Mouse (Mus musculus) midbrain, embryonic 16.5 days (tissue): Measurements from ENCODE around the gene Cog2. TPM values are rescaled to one million over a fixed set of nuclear protein-coding genes. Genes with fewer than 3 reads are reported as not detected.

Experiments
- ATAC-seq: fragments of 200-750 bp; cut with Nextera tagmentation; 2 replicates; pipeline ENCODE4 v1.8.0; 2017; ENCODE audit warnings: moderate TSS enrichment
- H3K27ac ChIP-seq: fragments of 300-500 bp; sonication (generic); 2 replicates; pipeline ENCODE4 v1.5.1; 2014; ENCODE audit warnings: mild to moderate bottlenecking, low read length, mixed read lengths
- H3K27me3 ChIP-seq: fragments of 300-500 bp; sonication (generic); 2 replicates; pipeline ENCODE4 v1.6.1; 2014; ENCODE audit warnings: low read depth, low read length, mixed read lengths; ENCODE audit not compliant: control insufficient read depth, insufficient read depth
- H3K36me3 ChIP-seq: fragments of 300-500 bp; sonication (generic); 2 replicates; pipeline ENCODE4 v1.6.1; 2014; ENCODE audit warnings: mild to moderate bottlenecking, low read length, moderate library complexity, mixed read lengths; ENCODE audit not compliant: control insufficient read depth, insufficient read depth
- H3K4me1 ChIP-seq: fragments of 300-500 bp; sonication (generic); 2 replicates; pipeline ENCODE4 v1.6.1; 2014; ENCODE audit warnings: mild to moderate bottlenecking, low read length, mixed read lengths; ENCODE audit not compliant: control insufficient read depth, insufficient read depth
- H3K4me2 ChIP-seq: fragments of 300-500 bp; sonication (generic); 2 replicates; pipeline ENCODE4 v1.6.1; 2014; ENCODE audit warnings: mild to moderate bottlenecking, low read length, mixed read lengths
- H3K4me3 ChIP-seq: fragments of 300-500 bp; sonication (generic); 2 replicates; pipeline ENCODE4 v1.5.1; 2014; ENCODE audit warnings: low read depth, mild to moderate bottlenecking, low read length, moderate library complexity, mixed read lengths
- H3K9ac ChIP-seq: fragments of 300-500 bp; sonication (generic); 2 replicates; pipeline ENCODE4 v1.6.1; 2014; ENCODE audit warnings: low read depth, low read length, mixed read lengths
- H3K9me3 ChIP-seq: fragments of 300-500 bp; sonication (generic); replicated peaks from 2 replicates; pipeline ENCODE4 v1.6.1; 2014; ENCODE audit warnings: mild to moderate bottlenecking, low read length, mixed read lengths; ENCODE audit not compliant: control insufficient read depth, poor library complexity, severe bottlenecking
- WGBS: fragments of 180-500 bp; shearing (Covaris S2); extraction: QIAGEN DNeasy Blood & Tissue Kit; methylation state at CpG from one replicate; pipeline ENCODE4 v1.1.7; 2014; 5-methylcytosine and 5-hydroxymethylcytosine counted together
- polyA plus RNA-seq: library from polyadenylated mRNA; unstranded; fragments of >200 nt; fragmentation: Nextera tagmentation; extraction: Ambion mirVana; gene quantifications from 2 replicates; pipeline ENCODE4 v1.2.1, GENCODE M21; 2015

Cog2 gene
- polyA plus RNA-seq, 1 experiment from 2014 or later, result 33.0 TPM

DNA sequence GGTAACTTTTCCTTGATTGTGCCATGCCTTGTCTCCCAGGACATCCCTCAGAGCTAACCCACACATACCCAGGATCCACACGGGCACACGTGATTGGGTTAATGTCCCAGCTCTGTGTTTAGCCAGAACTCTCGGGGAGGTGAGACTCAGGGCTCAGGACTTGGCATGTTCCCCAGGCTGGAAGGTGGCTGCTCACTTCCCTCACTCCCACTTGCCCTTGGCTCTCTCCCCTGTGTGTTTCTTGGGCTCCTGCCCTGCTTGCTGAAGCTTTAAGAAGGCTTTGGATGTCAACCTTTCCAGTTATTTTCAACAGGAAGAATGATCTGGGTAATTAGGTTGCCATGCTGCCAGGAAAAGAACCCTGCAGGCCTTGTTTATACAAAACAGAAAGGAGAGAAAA is 26.2 kb upstream of the Cog2 start:
- no peaks in the 10 kb centered on the region for H3K4me1 ChIP-seq
- no peak overlapping the region for H3K9ac ChIP-seq
- no peak overlapping the region for H3K4me2 ChIP-seq
- H3K27ac ChIP-seq, result no peak overlapping the region
- WGBS, result 77% methylated on average over 3 of the region's 3 CpGs
- H3K9me3 ChIP-seq, result no peaks in the 10 kb centered on the region
- H3K27me3 ChIP-seq, result no peaks in the 10 kb centered on the region
- H3K36me3 ChIP-seq, result no peaks in the 10 kb centered on the region
- no peak overlapping the region for H3K4me3 ChIP-seq
- no peak for ATAC-seq

DNA sequence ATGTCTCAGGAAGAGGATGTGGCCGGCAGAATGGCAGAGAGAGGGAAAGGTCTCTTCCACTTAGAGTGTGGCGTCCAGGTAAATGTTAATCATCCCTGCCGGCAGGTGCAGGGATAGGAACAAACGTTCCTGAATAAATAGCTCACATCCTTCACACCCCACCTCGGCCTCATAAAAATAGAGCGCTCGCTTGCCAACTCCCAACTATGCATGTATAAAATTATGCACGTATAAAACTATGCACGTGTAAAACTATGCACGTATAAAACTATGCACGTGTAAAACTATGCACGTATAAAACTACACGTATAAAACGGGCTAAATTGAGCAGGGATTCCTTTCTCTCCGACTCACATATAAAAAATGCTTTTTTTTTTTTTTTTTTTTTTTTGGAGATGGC is 25.6 kb upstream of the Cog2 start:
- no peaks in the 10 kb centered on the region for H3K9me3 ChIP-seq
- H3K4me2 ChIP-seq, result no peak overlapping the region
- H3K4me1 ChIP-seq, result no peaks in the 10 kb centered on the region
- no peak overlapping the region for H3K9ac ChIP-seq
- no peak overlapping the region for H3K4me3 ChIP-seq
- WGBS, result 90% methylated on average over 15 of the region's 15 CpGs
- no peak for ATAC-seq
- H3K27me3 ChIP-seq, result no peaks in the 10 kb centered on the region
- no peaks in the 10 kb centered on the region for H3K36me3 ChIP-seq
- no peak overlapping the region for H3K27ac ChIP-seq

DNA sequence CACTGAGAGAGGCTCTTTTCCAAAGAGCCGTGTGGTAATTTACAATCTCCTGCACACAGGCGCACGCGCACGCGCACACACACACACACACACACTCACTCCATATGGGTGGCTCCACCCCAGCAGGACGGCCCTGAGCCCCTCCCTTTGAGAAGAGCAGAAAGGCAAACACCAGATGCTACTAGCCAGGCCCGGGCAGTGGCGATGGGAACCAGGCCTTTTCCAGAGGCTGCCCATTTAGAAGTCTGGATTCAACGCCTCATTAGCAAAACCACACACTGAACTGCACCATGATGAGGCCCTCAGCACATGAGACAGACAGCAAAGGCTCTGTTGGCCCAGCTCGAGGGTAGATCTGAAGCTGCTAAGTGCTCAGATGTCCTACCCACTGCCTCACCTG is 24.9 kb upstream of the Cog2 start:
- Histone ChIP-seq H3K36me3 (no peaks in the 10 kb centered on the region), H3K27me3 (no peaks in the 10 kb centered on the region), H3K9ac (no peak overlapping the region), H3K4me1 (no peaks in the 10 kb centered on the region), H3K4me3 (no peak overlapping the region), H3K4me2 (no peak overlapping the region), H3K27ac (no peak overlapping the region), H3K9me3 (no peaks in the 10 kb centered on the region)
- WGBS, result 87% methylated on average over 11 of the region's 11 CpGs
- no peak for ATAC-seq

DNA sequence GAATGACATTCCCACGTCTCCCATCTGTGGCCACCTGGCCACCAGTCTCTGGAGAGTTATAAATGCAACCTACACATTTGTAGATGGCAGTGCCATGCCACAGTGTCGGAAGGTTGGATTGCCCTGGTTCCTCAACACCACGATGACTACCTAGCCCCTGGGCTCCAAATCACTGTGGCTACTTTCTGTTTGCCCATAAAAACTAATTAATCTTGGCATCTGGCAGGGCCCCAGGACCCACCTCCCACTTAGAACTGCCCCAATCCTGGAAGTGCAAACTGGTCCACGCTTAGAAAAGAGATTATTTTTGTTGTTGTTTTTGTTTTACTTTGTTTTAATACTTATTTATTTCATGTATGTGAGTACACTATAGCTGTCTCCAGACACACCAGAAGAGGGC is 24.3 kb upstream of the Cog2 start:
- ATAC-seq, result no peak
- no peaks in the 10 kb centered on the region for H3K27me3 ChIP-seq
- 77% methylated on average over 4 of the region's 4 CpGs for WGBS
- no peaks in the 10 kb centered on the region for H3K4me1 ChIP-seq
- H3K9ac ChIP-seq, result no peak overlapping the region
- no peaks in the 10 kb centered on the region for H3K9me3 ChIP-seq
- H3K27ac ChIP-seq, result no peak overlapping the region
- H3K4me2 ChIP-seq, result no peak overlapping the region
- no peak overlapping the region for H3K4me3 ChIP-seq
- no peaks in the 10 kb centered on the region for H3K36me3 ChIP-seq

DNA sequence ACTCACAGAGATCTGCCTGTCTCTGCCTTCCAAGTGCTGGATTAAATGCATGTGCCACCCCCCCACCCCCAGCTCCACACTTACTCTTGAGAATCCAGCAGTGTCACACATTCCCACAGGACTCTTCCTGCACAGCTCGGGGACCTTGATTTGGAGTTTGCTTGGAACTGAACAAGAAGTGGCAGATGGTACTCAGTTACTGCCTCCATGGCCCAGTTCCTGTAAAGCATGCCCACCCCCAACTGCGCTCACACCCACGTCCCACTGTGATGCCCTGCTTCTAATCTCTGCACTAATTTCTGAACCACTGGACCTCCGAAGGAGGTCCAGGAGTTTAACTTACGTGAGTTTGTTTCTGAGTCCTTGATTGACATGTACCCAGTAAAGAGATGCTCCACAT is 23.7 kb upstream of the Cog2 start:
- Histone ChIP-seq H3K36me3 (no peaks in the 10 kb centered on the region), H3K4me2 (no peak overlapping the region), H3K4me1 (no peaks in the 10 kb centered on the region), H3K9ac (no peak overlapping the region), H3K27me3 (no peaks in the 10 kb centered on the region), H3K27ac (no peak overlapping the region), H3K4me3 (no peak overlapping the region), H3K9me3 (no peaks in the 10 kb centered on the region)
- 93% methylated on average over 5 of the region's 5 CpGs for WGBS
- no peak for ATAC-seq

DNA sequence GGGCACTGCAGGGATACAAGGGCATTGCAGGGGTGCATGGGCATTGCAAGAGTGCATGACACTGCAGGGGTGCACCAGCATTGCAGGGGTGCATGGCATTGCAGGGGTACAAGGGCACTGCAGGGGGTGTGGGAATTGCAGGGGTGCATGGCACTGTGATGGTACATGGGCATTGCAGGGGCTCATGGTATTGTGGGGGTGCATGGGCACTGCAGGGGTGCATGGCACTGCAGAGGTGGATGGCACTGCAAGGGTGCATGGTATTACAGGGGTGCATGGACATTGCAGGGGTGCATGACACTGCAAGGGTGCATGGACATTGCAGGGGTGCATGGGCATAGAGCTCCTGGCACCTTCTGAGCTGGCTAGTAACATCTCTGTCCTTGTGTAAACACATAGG is 22.2 kb upstream of the Cog2 start:
- H3K9ac ChIP-seq, result no peak overlapping the region
- no peak overlapping the region for H3K27ac ChIP-seq
- no peaks in the 10 kb centered on the region for H3K36me3 ChIP-seq
- peaks cover under 1% of the 10 kb centered on the region; the same call in 1 of the 2 replicates for H3K9me3 ChIP-seq
- no peaks in the 10 kb centered on the region for H3K27me3 ChIP-seq
- H3K4me2 ChIP-seq, result no peak overlapping the region
- ATAC-seq, result no peak
- no peak overlapping the region for H3K4me3 ChIP-seq
- H3K4me1 ChIP-seq, result no peaks in the 10 kb centered on the region

DNA sequence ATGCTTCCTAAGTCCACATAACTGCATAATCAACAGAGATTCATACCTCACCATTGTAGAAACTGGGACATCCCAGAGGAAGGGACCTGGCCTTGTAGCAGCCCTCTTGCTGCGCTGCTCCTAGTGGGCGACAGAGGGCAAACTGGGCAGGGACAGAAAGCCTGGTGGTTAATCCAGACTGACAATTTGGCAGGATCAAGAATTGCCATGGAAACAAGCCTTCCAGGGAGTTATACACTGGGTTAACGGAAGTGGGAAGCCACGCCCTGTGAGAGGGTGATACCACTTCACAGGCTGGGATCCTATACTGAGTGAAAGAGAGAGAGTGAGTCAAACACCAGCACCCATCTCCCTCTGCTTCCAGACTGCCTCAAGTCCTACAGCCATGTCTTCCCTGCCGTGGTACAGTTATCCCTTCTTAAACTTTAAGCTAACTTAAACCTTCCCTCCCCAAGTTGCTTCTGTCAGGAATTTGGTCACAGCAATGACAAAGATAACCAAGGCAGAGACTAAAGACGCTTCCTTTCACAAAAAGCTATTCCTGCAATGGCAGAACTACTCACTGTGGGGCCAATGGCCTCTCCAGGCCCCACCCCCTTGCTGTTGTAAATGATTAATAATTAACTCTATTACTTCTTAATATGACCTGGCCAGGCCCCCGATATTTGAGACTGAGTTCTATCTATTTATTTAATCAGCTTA is 21.2 kb upstream of the Cog2 start:
- no peak overlapping the region for H3K4me2 ChIP-seq
- no peaks in the 10 kb centered on the region for H3K4me1 ChIP-seq
- H3K9me3 ChIP-seq, result peaks cover 3% of the 10 kb centered on the region; the same call in 1 of the 2 replicates
- H3K4me3 ChIP-seq, result no peak overlapping the region
- no peak overlapping the region for H3K27ac ChIP-seq
- no peaks in the 10 kb centered on the region for H3K36me3 ChIP-seq
- no peak overlapping the region for H3K9ac ChIP-seq
- H3K27me3 ChIP-seq, result no peaks in the 10 kb centered on the region
- ATAC-seq, result no peak
- WGBS, result 60% methylated on average over 7 of the region's 7 CpGs

DNA sequence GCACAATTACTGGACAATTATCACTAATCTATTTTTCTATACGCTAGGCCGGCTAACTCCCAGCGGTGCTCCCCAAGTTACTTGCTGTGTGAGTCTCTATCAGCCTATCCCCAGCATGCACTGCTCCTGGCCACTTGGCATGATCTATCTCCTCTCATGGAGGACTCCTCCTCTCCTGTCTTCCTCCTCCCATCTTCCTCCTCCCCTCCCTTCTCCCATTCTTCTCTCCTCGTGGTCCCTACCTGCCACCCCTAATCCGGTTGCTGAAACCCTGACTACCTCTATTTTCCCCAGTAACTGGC is 20.7 kb upstream of the Cog2 start:
- Histone ChIP-seq H3K4me2 (no peak overlapping the region), H3K27me3 (no peaks in the 10 kb centered on the region), H3K4me1 (no peaks in the 10 kb centered on the region), H3K4me3 (no peak overlapping the region), H3K36me3 (no peaks in the 10 kb centered on the region), H3K9ac (no peak overlapping the region), H3K9me3 (peaks cover 3% of the 10 kb centered on the region; the same call in 1 of the 2 replicates), H3K27ac (no peak overlapping the region)
- no peak for ATAC-seq
- WGBS, result 74% methylated on average over 5 of the region's 5 CpGs

DNA sequence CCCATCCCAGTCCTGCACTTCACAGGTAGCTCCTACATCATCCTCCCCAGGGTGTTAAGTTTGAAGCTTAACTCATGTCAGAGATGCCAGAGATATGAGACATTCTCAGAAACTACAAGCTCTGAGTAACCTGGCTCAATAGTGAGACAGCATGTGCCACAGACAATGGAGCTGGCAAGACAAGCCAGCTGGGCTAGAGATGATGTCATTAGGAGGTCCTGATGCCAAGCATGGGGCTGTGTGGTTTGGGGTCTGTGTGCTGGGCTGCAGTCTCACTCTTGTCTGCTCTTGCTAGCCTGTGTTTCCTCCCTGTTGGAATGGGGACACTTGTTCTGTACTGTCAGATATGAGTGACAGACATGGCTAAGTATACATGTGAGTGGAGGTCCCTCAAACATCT is 14.9 kb upstream of the Cog2 start:
- ATAC-seq, result no peak
- no peaks in the 10 kb centered on the region for H3K36me3 ChIP-seq
- H3K27ac ChIP-seq, result no peak overlapping the region
- no peak overlapping the region for H3K4me2 ChIP-seq
- H3K4me3 ChIP-seq, result no peak overlapping the region
- H3K9ac ChIP-seq, result no peak overlapping the region
- no peaks in the 10 kb centered on the region for H3K27me3 ChIP-seq
- H3K9me3 ChIP-seq, result peaks cover 3% of the 10 kb centered on the region; the same call in 1 of the 2 replicates
- no peaks in the 10 kb centered on the region for H3K4me1 ChIP-seq
